Comparison of ENCODE assay signal across 13 mouse cellular contexts in the genomic region with DNA sequence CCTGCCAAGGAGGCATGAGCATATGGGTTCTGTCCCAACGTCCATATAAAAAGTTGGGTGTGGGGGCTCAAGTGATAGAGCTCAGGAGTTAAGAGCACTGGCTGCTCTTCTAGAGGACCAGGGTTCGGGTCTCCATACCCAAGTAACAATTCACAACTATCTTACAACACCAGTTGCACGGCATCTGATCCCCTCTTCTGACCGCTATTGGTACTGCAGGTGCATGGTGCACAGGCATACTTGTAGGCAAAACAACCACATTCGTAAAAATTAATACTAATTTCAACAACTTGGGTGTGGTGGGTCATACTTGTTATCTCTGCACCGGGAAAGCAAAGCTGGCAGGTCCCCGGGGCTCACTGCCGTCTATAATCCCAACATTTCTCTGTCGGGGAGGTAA.
DNase-seq lines count a peak whose midpoint lies in the region; ATAC-seq and TF ChIP-seq lines count a peak whose summit lies in the region.
"Had no signal": no experiment of that assay in that cellular context is flagged by ENCODE, and none has a peak within 500 bp of the region (broad histone marks: within the 10 kb centered on the region; RNA-seq: fewer than 3 reads in every experiment).

No protein-coding gene starts in this region.

- H3K4me3 ChIP-seq in forebrain, postnatal 0 days (ENCODE audit: low read depth, low read length) = no peak overlapping the region
- no peak overlapping the region for H3K4me3 ChIP-seq in forebrain, embryonic 11.5 days (ENCODE audit: low read depth, low read length)
- H3K4me3 ChIP-seq in liver, postnatal 0 days (ENCODE audit: low read depth, low read length) = no peak overlapping the region
- H3K4me3 ChIP-seq in liver, embryonic 11.5 days (ENCODE audit: low read depth, low read length) = no peak overlapping the region
- H3K4me3 ChIP-seq: hindbrain, embryonic 10.5 days; myocyte; stomach, embryonic 15.5 days had no signal

- TF ChIP-seq CTCF in forebrain, postnatal 0 days (IDR thresholded peaks at IDR 0.05; ENCODE audit: low read depth) = peak; percentile 38
- TF ChIP-seq CTCF in liver, postnatal 0 days (IDR thresholded peaks at IDR 0.05; ENCODE audit: low read depth) = peak; percentile 35

- no peak for DNase-seq in forebrain, postnatal 0 days
- no peak for DNase-seq in forebrain, embryonic 11.5 days (ENCODE audit: low spot score)
- DNase-seq in liver, postnatal 0 days = no peak
- no peak for DNase-seq in liver, embryonic 11.5 days (ENCODE audit: low spot score)
- DNase-seq in 416B (ENCODE audit: low read depth) (peak; percentile 18), ZHBTc4 (ENCODE audit: low read depth, low spot score) (peak; percentile 41)
- DNase-seq in embryo, embryonic 10 days (ENCODE audit: low spot score) = no peak
- no peak for DNase-seq in cerebellum, postnatal 36 days
- DNase-seq: adrenal gland, postnatal 25 days; kidney, adult 2 months had no signal

- no peak for ATAC-seq in forebrain, postnatal 0 days
- no peak for ATAC-seq in forebrain, embryonic 11.5 days (replicated peaks; ENCODE audit: low FRiP score)
- ATAC-seq in liver, postnatal 0 days = no peak
- ATAC-seq in liver, embryonic 11.5 days (replicated peaks; ENCODE audit: low FRiP score) = no peak

- no peaks in the 10 kb centered on the region for H3K4me1 ChIP-seq in forebrain, postnatal 0 days (ENCODE audit: insufficient read depth)
- H3K4me1 ChIP-seq in forebrain, embryonic 11.5 days (replicated peaks; ENCODE audit: control insufficient read depth, insufficient read depth, low read length) = no peaks in the 10 kb centered on the region
- no peaks in the 10 kb centered on the region for H3K4me1 ChIP-seq in liver, postnatal 0 days (ENCODE audit: insufficient read depth)
- no peaks in the 10 kb centered on the region for H3K4me1 ChIP-seq in liver, embryonic 11.5 days (replicated peaks; ENCODE audit: control insufficient read depth, insufficient read depth, low read length)
- H3K4me1 ChIP-seq: stomach, embryonic 15.5 days had no signal

- no peak overlapping the region for H3K9ac ChIP-seq in forebrain, postnatal 0 days
- no peak overlapping the region for H3K9ac ChIP-seq in forebrain, embryonic 11.5 days (ENCODE audit: low read length)
- no peak overlapping the region for H3K9ac ChIP-seq in liver, postnatal 0 days (replicated peaks)
- H3K9ac ChIP-seq in liver, embryonic 11.5 days (ENCODE audit: low read depth, low read length) = no peak overlapping the region
- H3K9ac ChIP-seq: stomach, embryonic 15.5 days had no signal

- H3K27ac ChIP-seq in forebrain, postnatal 0 days (ENCODE audit: low read depth, low read length) = no peak overlapping the region
- H3K27ac ChIP-seq in forebrain, embryonic 11.5 days (ENCODE audit: low read depth, low read length) = no peak overlapping the region
- no peak overlapping the region for H3K27ac ChIP-seq in liver, postnatal 0 days (ENCODE audit: low read depth)
- H3K27ac ChIP-seq in liver, embryonic 11.5 days (ENCODE audit: low read depth, low read length) = no peak overlapping the region
- H3K27ac ChIP-seq: hindbrain, embryonic 10.5 days; stomach, embryonic 15.5 days had no signal

- no peak for TF ChIP-seq EP300 in liver, postnatal 0 days (IDR thresholded peaks at IDR 0.05; ENCODE audit: low read depth)

- 92% methylated on average over 9 of the region's 9 CpGs for WGBS in forebrain, postnatal 0 days
- WGBS in forebrain, embryonic 11.5 days = 92% methylated on average over 9 of the region's 9 CpGs
- whole genome bisulfite sequencing in liver, postnatal 0 days (ENCODE audit: insufficient replicate concordance) = 84% methylated on average over 9 of the region's 9 CpGs
- WGBS in liver, embryonic 11.5 days = 85% methylated on average over 9 of the region's 9 CpGs

- H3K9me3 ChIP-seq in forebrain, postnatal 0 days (ENCODE audit: low read length) = no peaks in the 10 kb centered on the region
- no peaks in the 10 kb centered on the region for H3K9me3 ChIP-seq in forebrain, embryonic 11.5 days (ENCODE audit: control insufficient read depth, low read length)
- H3K9me3 ChIP-seq in liver, postnatal 0 days (ENCODE audit: low read length) = no peaks in the 10 kb centered on the region
- no peaks in the 10 kb centered on the region for H3K9me3 ChIP-seq in liver, embryonic 11.5 days (ENCODE audit: control insufficient read depth, low read length)
- H3K9me3 ChIP-seq: hindbrain, embryonic 10.5 days; stomach, embryonic 15.5 days had no signal

- no peaks in the 10 kb centered on the region for H3K27me3 ChIP-seq in forebrain, postnatal 0 days (ENCODE audit: insufficient read depth, low read length)
- no peaks in the 10 kb centered on the region for H3K27me3 ChIP-seq in forebrain, embryonic 11.5 days (ENCODE audit: control insufficient read depth, insufficient read depth, low read length)
- H3K27me3 ChIP-seq in liver, postnatal 0 days (ENCODE audit: insufficient read depth, low read length) = no peaks in the 10 kb centered on the region
- no peaks in the 10 kb centered on the region for H3K27me3 ChIP-seq in liver, embryonic 11.5 days (replicated peaks; ENCODE audit: control insufficient read depth, insufficient read depth, low read length)
- H3K27me3 ChIP-seq: stomach, embryonic 15.5 days had no signal

- H3K4me2 ChIP-seq in forebrain, postnatal 0 days (ENCODE audit: low read depth) = no peak overlapping the region
- H3K4me2 ChIP-seq in forebrain, embryonic 11.5 days (ENCODE audit: low read depth, low read length, severe bottlenecking) = no peak overlapping the region
- H3K4me2 ChIP-seq in liver, postnatal 0 days (ENCODE audit: low read depth, low read length) = no peak overlapping the region
- no peak overlapping the region for H3K4me2 ChIP-seq in liver, embryonic 11.5 days
- H3K4me2 ChIP-seq: stomach, embryonic 15.5 days had no signal

- H3K36me3 ChIP-seq in forebrain, postnatal 0 days (ENCODE audit: insufficient read depth) = no peaks in the 10 kb centered on the region
- H3K36me3 ChIP-seq in forebrain, embryonic 11.5 days (ENCODE audit: control insufficient read depth, insufficient read depth, low read length) = no peaks in the 10 kb centered on the region
- no peaks in the 10 kb centered on the region for H3K36me3 ChIP-seq in liver, postnatal 0 days (replicated peaks; ENCODE audit: insufficient read depth, low read length)
- H3K36me3 ChIP-seq in liver, embryonic 11.5 days (ENCODE audit: control insufficient read depth, insufficient read depth, low read length) = no peaks in the 10 kb centered on the region
- H3K36me3 ChIP-seq: hindbrain, embryonic 10.5 days; stomach, embryonic 15.5 days had no signal

Comparison
In these comparisons a context has a peak if more than half of its experiments do, and no peak if none do; other contexts are left out.
1. DNase-seq: peak in 416B (single experiment) and ZHBTc4 (single experiment); none in forebrain, postnatal 0 days (single experiment), forebrain, embryonic 11.5 days (single experiment), liver, postnatal 0 days (single experiment), liver, embryonic 11.5 days (single experiment), embryo, embryonic 10 days (single experiment) and cerebellum, postnatal 36 days (0 of 2).